Mouse (Mus musculus) heart, postnatal 25 days (tissue): ENCODE measurements around the gene Mios. TPM values are rescaled to one million over a fixed set of nuclear protein-coding genes. Genes with fewer than 3 reads are reported as not detected.

Experiments
- DNase-seq: peaks from one replicate; pipeline ENCODE4 v3.0.0; 2022; ENCODE audit warnings: low spot score
- intact Hi-C: fragments of 180-260 bp; cut with DNase I; formaldehyde crosslinking; loops from one replicate; pipeline ENCODE4 v1.15.1; 2025
- total RNA-seq, 2 experiments: library from RNA; stranded (reverse); gene quantifications; 2 replicates each; pipeline ENCODE4 v1.2.3; 2021

Gene Mios
- total RNA-seq, 2 experiments from 2014 or later = 17.1 to 18.0 TPM

DNA sequence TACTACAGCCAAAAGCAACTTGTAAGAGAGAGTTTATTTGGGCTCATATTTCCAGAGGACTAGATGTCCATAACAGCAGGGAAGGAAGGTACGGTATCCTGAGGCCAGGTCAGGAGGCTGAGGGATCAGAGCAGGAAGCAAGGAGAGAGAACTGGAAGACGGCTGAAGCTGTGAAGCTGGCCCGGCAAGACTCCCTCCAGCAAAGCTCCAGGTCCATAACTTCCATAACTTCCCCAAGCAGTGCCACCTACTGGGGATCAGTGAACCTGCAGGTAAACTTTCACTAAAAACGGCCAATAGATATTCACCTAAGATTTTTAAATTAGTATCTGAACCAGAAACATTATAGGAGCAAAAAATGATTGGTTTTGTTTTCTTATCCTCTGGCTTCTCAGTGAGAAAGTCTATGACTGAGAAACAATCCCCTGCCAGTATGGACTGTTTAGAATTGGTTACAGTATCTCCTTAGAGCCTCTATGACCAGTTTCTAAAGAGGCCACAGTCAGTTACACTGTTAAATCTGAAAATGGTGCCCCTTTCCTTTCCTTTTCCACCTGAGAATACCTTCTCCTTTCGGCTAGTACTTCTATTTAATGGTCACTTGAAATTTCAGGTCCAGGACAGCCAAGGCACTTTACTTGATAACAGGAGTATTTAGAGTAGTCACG lies 65.5 kb downstream of the Mios start:
- DNase-seq = no peak
- intact Hi-C loops = loop anchor here (2.0 to 10.0 kb wide), 4 partner anchors 207 to 560 kb away; partner anchors contain the start of gene Glcci1

DNA sequence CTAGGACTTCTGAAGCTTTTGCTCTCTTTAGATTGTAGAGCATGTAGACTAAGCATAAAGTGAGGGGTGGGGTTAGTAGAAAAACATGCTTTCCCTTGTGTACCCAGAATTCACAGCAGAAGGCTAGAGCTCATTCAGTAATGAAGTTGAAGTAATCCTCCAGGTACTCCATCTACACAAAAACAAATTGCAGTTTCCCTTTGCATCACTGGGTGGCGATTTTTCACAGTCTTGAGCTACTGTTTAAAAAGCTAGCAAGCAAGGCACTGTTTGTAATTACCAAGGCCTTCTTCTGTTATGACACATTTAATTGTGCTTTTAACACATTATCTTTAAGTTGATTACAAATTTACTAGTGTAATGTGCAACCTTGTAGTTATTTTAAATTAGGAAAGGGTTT lies 66.1 kb downstream of the Mios start:
- DNase-seq = peak; percentile 7

DNA sequence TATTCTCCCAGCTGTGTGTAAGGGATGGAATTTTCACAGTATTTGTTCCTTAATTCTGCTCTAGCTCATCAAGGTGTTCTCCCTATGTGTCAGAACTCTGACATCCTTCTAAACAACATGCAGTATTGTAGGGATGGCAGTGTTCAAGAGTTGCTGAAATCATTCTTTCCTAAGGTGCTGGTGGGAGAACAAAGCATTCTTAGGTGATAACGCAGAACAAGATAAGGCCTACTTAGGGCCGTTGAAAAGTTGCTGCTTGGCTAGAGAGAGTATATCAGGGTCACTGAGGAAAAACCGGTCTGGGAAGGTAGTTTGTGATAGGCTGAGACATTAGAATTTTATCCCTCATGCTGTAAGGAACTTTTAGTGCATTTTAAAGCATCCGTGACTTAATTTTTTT lies 67.4 kb downstream of the Mios start:
- intact Hi-C loops = loop anchor here (10.0 kb wide), 2 partner anchors 228 to 558 kb away; partner anchors contain the start of gene Glcci1
- no peak for DNase-seq

More for the DNA sequence above, 66.1 kb downstream of the Mios start:
- intact Hi-C loops = loop anchor here (2.0 to 10.0 kb wide), 3 partner anchors 230 to 560 kb away; partner anchors contain the start of gene Glcci1

DNA sequence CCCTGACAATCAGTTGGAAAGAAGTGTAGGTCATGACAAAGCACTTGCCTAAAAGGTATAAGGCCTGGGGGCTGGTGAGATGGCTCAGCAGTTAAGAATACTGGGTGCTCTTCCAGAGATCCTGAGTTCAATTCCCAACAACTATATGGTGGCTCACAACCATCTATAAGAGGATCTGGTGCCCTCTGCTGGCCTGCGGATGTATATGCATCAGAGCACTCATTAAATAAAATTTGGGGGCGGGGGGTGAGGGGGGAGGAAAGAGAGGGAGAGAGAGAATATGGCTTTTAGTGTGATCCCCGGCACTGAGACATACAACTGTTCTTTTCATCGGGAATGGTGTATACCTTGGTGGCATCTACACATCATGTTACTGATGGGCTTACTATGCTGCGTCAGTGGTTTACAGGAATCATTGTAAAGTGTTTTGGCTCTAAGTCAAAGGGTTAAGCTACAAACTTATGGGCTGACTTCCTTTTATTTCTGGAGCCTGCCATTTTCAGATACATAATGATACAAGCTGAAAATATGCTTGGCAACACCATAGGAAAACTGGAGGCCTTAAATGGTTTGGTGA lies 69.5 kb downstream of the Mios start:
- no peak for DNase-seq
- intact Hi-C loops = loop anchor here (10.0 kb wide), 2 partner anchors 226 to 556 kb away; partner anchors contain the start of gene Glcci1

DNA sequence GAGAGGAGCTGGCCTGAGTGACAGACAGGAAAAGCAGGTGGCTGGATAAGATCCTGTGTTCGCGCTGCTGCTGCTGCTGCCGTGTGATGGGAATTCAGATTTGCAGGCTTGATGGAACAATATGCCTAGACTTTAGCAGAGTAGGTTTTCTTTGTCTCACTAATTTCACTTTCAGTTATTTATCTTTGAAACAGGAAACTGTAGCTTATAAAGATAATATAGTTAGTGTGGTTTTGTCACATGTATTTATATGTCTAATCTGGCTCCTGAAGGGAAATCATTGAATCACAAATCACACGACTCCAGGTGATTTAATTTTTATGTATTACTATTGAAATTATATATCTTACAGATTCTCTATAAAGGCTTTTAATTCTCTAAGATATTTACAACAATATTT lies 74.2 kb downstream of the Mios start:
- no peak for DNase-seq
- intact Hi-C loops = no loop called here

DNA sequence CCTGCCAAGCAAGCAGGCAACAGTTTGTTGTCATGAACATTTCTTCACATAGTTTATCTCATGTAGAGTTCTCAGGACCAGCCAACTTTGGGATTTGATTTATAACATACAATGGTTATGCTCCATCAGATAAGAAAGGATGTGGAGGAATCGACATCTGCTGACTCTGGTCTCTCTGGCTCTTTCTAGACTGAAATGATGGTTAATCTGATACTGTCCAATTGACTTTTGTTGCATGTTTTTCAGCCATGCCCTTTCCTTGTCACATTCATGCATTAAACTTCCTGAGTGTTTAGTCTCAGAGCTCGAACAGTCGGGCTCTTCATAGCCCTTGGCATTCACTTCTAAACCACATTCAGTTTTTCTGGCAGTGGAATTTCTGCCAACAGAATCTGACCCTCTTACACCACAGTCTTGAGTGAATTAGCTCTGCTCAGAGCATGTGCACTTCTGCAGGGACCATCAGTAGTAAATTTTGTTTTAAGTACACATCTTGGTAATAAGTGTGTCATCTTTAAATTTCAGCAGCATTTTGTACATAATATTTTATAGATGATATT lies 76.5 kb downstream of the Mios start:
- intact Hi-C loops = no loop called here

More for the DNA sequence above, 76.5 kb downstream of the Mios start:
- DNase-seq = no peak

Other genes with a start within 250 kb of the Mios start
- gene Col28a1, start 16.6 kb upstream of the Mios start, total RNA-seq = 1 to 10 TPM in 1 of 2 experiments, under 1 TPM in 1; 0.68 to 1.0 TPM
- 10 to 100 TPM; 21.0 to 23.8 TPM for gene Rpa3, start 50.0 kb downstream of the Mios start, total RNA-seq
- gene Umad1, start 50.1 kb downstream of the Mios start, total RNA-seq = 10 to 100 TPM in 1 of 2 experiments, 1 to 10 TPM in 1; 9.9 to 12.9 TPM
- not detected for gene Gm45062, start 50.2 kb downstream of the Mios start, total RNA-seq